Mouse (Mus musculus) embryonic facial prominence, embryonic 11.5 days (tissue): ENCODE measurements around the gene Rab20. TPM values are rescaled to one million over a fixed set of nuclear protein-coding genes. Genes with fewer than 3 reads are reported as not detected.
A peak's percentile ranks its signal among the peaks of the same experiment; 100 is the strongest.

Experiments
- ATAC-seq: fragments of 200-750 bp; cut with Nextera tagmentation; replicated peaks from 2 replicates; pipeline ENCODE4 v1.8.0; 2017; ENCODE audit warnings: low read depth; ENCODE audit not compliant: insufficient number of reproducible peaks, low FRiP score, low TSS enrichment
- DNase-seq: peaks from one replicate; pipeline ENCODE4 v3.0.0-alpha.2; 2015; ENCODE audit warnings: low spot score
- H3K27ac ChIP-seq: fragments of 300-500 bp; sonication (generic); replicated peaks from 2 replicates; pipeline ENCODE4 v1.5.1; 2014; ENCODE audit warnings: mild to moderate bottlenecking, low read depth, low read length, control low read depth
- H3K27me3 ChIP-seq: fragments of 300-500 bp; sonication (generic); 2 replicates; pipeline ENCODE4 v1.6.1; 2014; ENCODE audit warnings: mild to moderate bottlenecking, low read length, moderate library complexity, mixed read lengths; ENCODE audit not compliant: control insufficient read depth, insufficient read depth
- H3K36me3 ChIP-seq: fragments of 300-500 bp; sonication (generic); replicated peaks from 2 replicates; pipeline ENCODE4 v1.6.1; 2014; ENCODE audit warnings: low read depth, mild to moderate bottlenecking, low read length, moderate library complexity, mixed read lengths; ENCODE audit not compliant: control insufficient read depth, insufficient read depth
- H3K4me1 ChIP-seq: fragments of 300-500 bp; sonication (generic); 2 replicates; pipeline ENCODE4 v1.6.1; 2014; ENCODE audit warnings: low read length, mixed read lengths; ENCODE audit not compliant: control insufficient read depth, insufficient read depth
- H3K4me2 ChIP-seq: fragments of 300-500 bp; sonication (generic); 2 replicates; pipeline ENCODE4 v1.6.1; 2014; ENCODE audit warnings: low read depth, mild to moderate bottlenecking, control low read depth, low read length, moderate library complexity
- H3K4me3 ChIP-seq: fragments of 300-500 bp; sonication (generic); 2 replicates; pipeline ENCODE4 v1.5.1; 2014; ENCODE audit warnings: low read depth, low read length, control low read depth
- H3K9ac ChIP-seq: fragments of 300-500 bp; sonication (generic); replicated peaks from 2 replicates; pipeline ENCODE4 v1.6.1; 2014; ENCODE audit warnings: mild to moderate bottlenecking, control low read depth, low read length
- H3K9me3 ChIP-seq: fragments of 300-500 bp; sonication (generic); replicated peaks from 2 replicates; pipeline ENCODE4 v1.6.1; 2016; ENCODE audit warnings: mild to moderate bottlenecking, low read length, inconsistent platforms, mixed read lengths; ENCODE audit not compliant: control insufficient read depth
- WGBS: fragments of 180-500 bp; shearing (Covaris S2); extraction: QIAGEN DNeasy Blood & Tissue Kit; methylation state at CpG from one replicate; pipeline ENCODE4 v1.1.7; 2014; 5-methylcytosine and 5-hydroxymethylcytosine counted together
- polyA plus RNA-seq: library from polyadenylated mRNA; unstranded; fragments of >200 nt; fragmentation: Nextera tagmentation; extraction: Ambion mirVana; gene quantifications from 2 replicates; pipeline ENCODE4 v1.2.1, GENCODE M21; 2014

The Rab20 gene
- polyA plus RNA-seq, 1 experiment from 2014 or later: 0.79 TPM

DNA sequence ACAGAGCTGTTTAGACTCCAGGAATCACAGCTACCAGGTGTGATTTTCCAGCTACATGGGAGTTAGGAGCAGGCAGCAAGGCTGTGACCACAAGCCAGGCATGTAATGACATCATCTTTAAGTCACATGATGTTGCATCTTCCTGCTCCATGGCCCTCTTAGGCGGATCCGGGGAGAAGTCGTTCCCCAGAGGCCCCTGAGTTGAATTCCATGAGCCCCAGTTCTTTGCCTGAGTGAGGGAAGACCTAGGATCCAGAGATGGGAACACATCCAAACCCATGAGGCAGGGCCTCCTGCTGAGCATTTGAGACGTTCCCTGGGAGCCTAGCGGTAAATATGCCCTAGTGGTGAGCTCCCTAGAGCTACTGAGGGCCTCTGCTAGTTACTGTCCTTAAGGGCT lies 66.1 kb downstream of the Rab20 start:
- H3K27ac ChIP-seq: no peak overlapping the region
- no peak for ATAC-seq

DNA sequence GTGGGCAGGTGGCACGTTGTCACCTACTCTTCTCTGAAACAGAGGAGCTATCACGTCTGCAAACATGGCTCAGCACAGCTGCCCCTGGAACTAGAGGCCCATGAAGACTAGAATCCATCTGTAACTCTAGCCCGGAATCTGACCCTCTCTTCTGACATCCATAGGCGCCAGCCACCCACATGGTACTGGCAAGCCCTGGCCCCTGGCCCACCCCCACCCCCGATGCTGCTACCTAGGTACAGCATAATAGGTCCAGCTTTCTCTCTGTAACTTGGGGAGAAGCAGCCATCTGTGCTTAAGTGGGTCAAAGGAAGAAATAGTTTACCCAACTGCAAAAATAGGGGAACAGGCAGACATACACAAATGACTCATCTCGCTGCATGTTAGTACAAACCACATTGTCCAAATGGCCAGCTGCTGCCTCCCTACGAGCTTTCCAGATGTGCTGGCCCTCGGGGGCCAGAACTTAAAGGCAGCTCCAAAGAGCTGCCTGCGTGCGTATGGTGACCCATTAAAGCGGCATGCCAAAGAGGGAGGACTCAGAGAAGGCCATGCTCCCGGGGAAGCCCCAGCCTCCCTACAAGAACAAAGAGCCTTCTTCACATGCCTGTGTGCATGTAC lies 66.9 kb downstream of the Rab20 start:
- 48% methylated on average over 12 of the region's 12 CpGs for WGBS
- DNase-seq (peak; percentile 22), ATAC-seq (no peak)
- Histone ChIP-seq H3K9me3 (no peaks in the 10 kb centered on the region), H3K4me1 (peaks cover 2% of the 10 kb centered on the region; the same call in 1 of the 2 replicates), H3K27ac (peak overlapping the region; percentile 35; the same call in 1 of the 2 replicates), H3K4me3 (no peak overlapping the region), H3K9ac (no peak overlapping the region), H3K27me3 (no peaks in the 10 kb centered on the region), H3K4me2 (no peak overlapping the region), H3K36me3 (no peaks in the 10 kb centered on the region; the same call in 1 of the 2 replicates)

More for the DNA sequence above, 66.1 kb downstream of the Rab20 start:
- Histone ChIP-seq H3K9ac (no peak overlapping the region), H3K36me3 (no peaks in the 10 kb centered on the region), H3K9me3 (no peaks in the 10 kb centered on the region), H3K4me1 (peaks cover 2% of the 10 kb centered on the region; the same call in 1 of the 2 replicates), H3K27me3 (no peaks in the 10 kb centered on the region), H3K4me2 (no peak overlapping the region), H3K4me3 (no peak overlapping the region)
- DNase-seq: no peak
- WGBS: 66% methylated on average over 5 of the region's 5 CpGs

- H3K27ac ChIP-seq: no peak overlapping the region
- no peaks in the 10 kb centered on the region for H3K27me3 ChIP-seq
- 37% methylated on average over 13 of the region's 13 CpGs for whole genome bisulfite sequencing
- DNase-seq (peak; percentile 53), ATAC-seq (peak; percentile 72; the same call in 1 of the 2 replicates)
- H3K4me1 ChIP-seq: no peaks in the 10 kb centered on the region; the same call in 1 of the 2 replicates
- H3K9me3 ChIP-seq: no peaks in the 10 kb centered on the region
- no peaks in the 10 kb centered on the region; the same call in 1 of the 2 replicates for H3K36me3 ChIP-seq
- no peak overlapping the region for H3K4me2 ChIP-seq
- H3K9ac ChIP-seq: no peak overlapping the region
- no peak overlapping the region for H3K4me3 ChIP-seq
Measured at GRCm38 (mm10) chr8:11405722-11406481, 72.6 kb downstream of the Rab20 start.

GRCm38 (mm10) chr8:11404614-11405013 lies 73.9 kb downstream of the Rab20 start:
- H3K27ac ChIP-seq: no peak overlapping the region
- WGBS: 48% methylated on average over 4 of the region's 4 CpGs
- no peaks in the 10 kb centered on the region for H3K27me3 ChIP-seq
- no peaks in the 10 kb centered on the region; the same call in 1 of the 2 replicates for H3K4me1 ChIP-seq
- H3K4me2 ChIP-seq: no peak overlapping the region
- DNase-seq (no peak), ATAC-seq (no peak)
- H3K4me3 ChIP-seq: no peak overlapping the region
- H3K9ac ChIP-seq: no peak overlapping the region
- no peaks in the 10 kb centered on the region for H3K9me3 ChIP-seq
- no peaks in the 10 kb centered on the region; the same call in 1 of the 2 replicates for H3K36me3 ChIP-seq

DNA sequence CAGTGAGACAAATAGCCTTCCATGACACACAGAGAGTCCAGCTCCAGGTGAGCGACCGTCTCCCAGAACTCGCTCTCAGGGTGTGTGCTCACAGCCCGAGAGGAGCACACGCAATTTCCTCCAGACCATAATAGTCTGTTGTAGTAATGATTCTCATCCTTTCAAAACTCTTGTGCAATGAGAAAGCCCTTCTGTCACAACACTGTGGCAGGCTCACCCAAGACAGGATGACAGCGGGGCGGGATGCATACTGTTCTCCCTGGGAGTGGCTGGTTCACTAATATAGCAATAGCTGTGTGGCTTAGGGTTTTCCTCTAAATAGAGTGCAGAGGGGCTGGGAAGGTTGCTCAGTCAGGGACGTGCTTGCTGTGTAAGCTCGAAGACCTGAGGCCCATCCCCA lies 74.7 kb downstream of the Rab20 start:
- Histone ChIP-seq H3K4me2 (no peak overlapping the region), H3K27me3 (no peaks in the 10 kb centered on the region), H3K9ac (no peak overlapping the region), H3K27ac (no peak overlapping the region), H3K36me3 (no peaks in the 10 kb centered on the region; the same call in 1 of the 2 replicates), H3K9me3 (no peaks in the 10 kb centered on the region), H3K4me3 (no peak overlapping the region), H3K4me1 (no peaks in the 10 kb centered on the region; the same call in 1 of the 2 replicates)
- DNase-seq (no peak), ATAC-seq (no peak)
- WGBS: 88% methylated on average over 9 of the region's 9 CpGs

Other genes starting within 250 kb of the Rab20 start
- 26.7 and 30.3 TPM in 2 replicates for gene Col4a2, start 165.9 kb downstream of the Rab20 start, polyA plus RNA-seq
- gene Col4a1, start 165.9 kb downstream of the Rab20 start, polyA plus RNA-seq: 93.6 and 114 TPM in 2 replicates
- 88.0 and 91.6 TPM in 2 replicates for gene Naxd, start 18.8 kb upstream of the Rab20 start, polyA plus RNA-seq
- 15.7 and 18.6 TPM in 2 replicates for gene Cars2, start 72.1 kb upstream of the Rab20 start, polyA plus RNA-seq
- gene Ing1, start 76.9 kb upstream of the Rab20 start, polyA plus RNA-seq: 40.1 and 42.7 TPM in 2 replicates
- gene Ankrd10, start 157.0 kb upstream of the Rab20 start, polyA plus RNA-seq: 87.0 and 92.0 TPM in 2 replicates
- gene 1700016D06Rik, start 222.4 kb upstream of the Rab20 start, polyA plus RNA-seq: not detected in 2 replicates
- 43.3 and 45.5 TPM in 2 replicates for gene Arhgef7, start 249.0 kb upstream of the Rab20 start, polyA plus RNA-seq